Comparison of ENCODE assay signal across 8 mouse cellular contexts in genomic region chr16:34571931-34572405, GRCm38 (mm10). TPM values are rescaled to one million over a fixed set of nuclear protein-coding genes. Genes with fewer than 3 reads are reported as not detected.
A peak's percentile ranks its signal among the peaks of the same experiment; 100 is the strongest.
DNase-seq lines count a peak whose midpoint lies in the region; ATAC-seq and TF ChIP-seq lines count a peak whose summit lies in the region.

No protein-coding gene starts in this region.

- H3K27me3 ChIP-seq in kidney, embryonic 14.5 days (ENCODE audit: control insufficient read depth, insufficient read depth, low read length): no peaks in the 10 kb centered on the region
- H3K27me3 ChIP-seq in heart, embryonic 16.5 days (ENCODE audit: control insufficient read depth, insufficient read depth, low read length): peaks cover 7% of the 10 kb centered on the region
- H3K27me3 ChIP-seq in liver, embryonic 11.5 days (replicated peaks; ENCODE audit: control insufficient read depth, insufficient read depth, low read length): peaks cover 50% of the 10 kb centered on the region
- H3K27me3 ChIP-seq in stomach, embryonic 14.5 days (ENCODE audit: control insufficient read depth, insufficient read depth, low read length): no peaks in the 10 kb centered on the region

- no peaks in the 10 kb centered on the region; the same call in 1 of the 2 replicates for H3K9me3 ChIP-seq in kidney, embryonic 14.5 days (ENCODE audit: control insufficient read depth, low read length)
- no peaks in the 10 kb centered on the region; the same call in 1 of the 2 replicates for H3K9me3 ChIP-seq in heart, embryonic 16.5 days (replicated peaks; ENCODE audit: control insufficient read depth, low read length)
- no peaks in the 10 kb centered on the region for H3K9me3 ChIP-seq in liver, embryonic 11.5 days (ENCODE audit: control insufficient read depth, low read length)
- no peaks in the 10 kb centered on the region for H3K9me3 ChIP-seq in stomach, embryonic 14.5 days (ENCODE audit: control insufficient read depth, low read depth, low read length)

- H3K4me2 ChIP-seq in kidney, embryonic 14.5 days (replicated peaks; ENCODE audit: low read depth, low read length): peak overlapping the region; percentile 93
- H3K4me2 ChIP-seq in heart, embryonic 16.5 days (ENCODE audit: low read depth, low read length): peak overlapping the region; percentile 70
- H3K4me2 ChIP-seq in liver, embryonic 11.5 days: peak overlapping the region; percentile 79
- peak overlapping the region; percentile 84 for H3K4me2 ChIP-seq in stomach, embryonic 14.5 days (replicated peaks; ENCODE audit: low read depth, low read length)

- peaks cover 11% of the 10 kb centered on the region for H3K4me1 ChIP-seq in kidney, embryonic 14.5 days (ENCODE audit: control insufficient read depth, insufficient read depth, low read length)
- H3K4me1 ChIP-seq in cortical plate, adult 2 months (ENCODE audit: control insufficient read depth, insufficient read depth, low read length): peaks cover 14% of the 10 kb centered on the region
- H3K4me1 ChIP-seq in heart, embryonic 16.5 days (ENCODE audit: control insufficient read depth, insufficient read depth, low read length): peaks cover 6% of the 10 kb centered on the region
- peaks cover 9% of the 10 kb centered on the region; the same call in 1 of the 2 replicates for H3K4me1 ChIP-seq in liver, embryonic 11.5 days (replicated peaks; ENCODE audit: control insufficient read depth, insufficient read depth, low read length)
- peaks cover 16% of the 10 kb centered on the region; the same call in 1 of the 2 replicates for H3K4me1 ChIP-seq in stomach, embryonic 14.5 days (ENCODE audit: control insufficient read depth, insufficient read depth, low read length)

- 1% methylated on average over 10 of the region's 10 CpGs for WGBS in kidney, embryonic 14.5 days
- WGBS in heart, embryonic 16.5 days: 5% methylated on average over 10 of the region's 10 CpGs
- 1% methylated on average over 10 of the region's 10 CpGs for WGBS in liver, embryonic 11.5 days
- WGBS in stomach, embryonic 14.5 days: 1% methylated on average over 10 of the region's 10 CpGs

- H3K36me3 ChIP-seq in kidney, embryonic 14.5 days (ENCODE audit: control insufficient read depth, insufficient read depth, low read length): no peaks in the 10 kb centered on the region
- no peaks in the 10 kb centered on the region for H3K36me3 ChIP-seq in heart, embryonic 16.5 days (ENCODE audit: control insufficient read depth, insufficient read depth)
- H3K36me3 ChIP-seq in liver, embryonic 11.5 days (ENCODE audit: control insufficient read depth, insufficient read depth, low read length): no peaks in the 10 kb centered on the region
- H3K36me3 ChIP-seq in stomach, embryonic 14.5 days (ENCODE audit: control insufficient read depth, insufficient read depth, low read length): no peaks in the 10 kb centered on the region

- peak overlapping the region; percentile 85 for H3K4me3 ChIP-seq in kidney, embryonic 14.5 days (ENCODE audit: low read length)
- H3K4me3 ChIP-seq in cortical plate, adult 2 months (ENCODE audit: insufficient read depth, low read length): peak overlapping the region; percentile 65
- peak overlapping the region; percentile 86 for H3K4me3 ChIP-seq in heart, embryonic 16.5 days (ENCODE audit: low read length)
- peak overlapping the region; percentile 71 for H3K4me3 ChIP-seq in liver, embryonic 11.5 days (ENCODE audit: low read depth, low read length)
- H3K4me3 ChIP-seq in stomach, embryonic 14.5 days (ENCODE audit: low read depth, low read length): peak overlapping the region; percentile 79

- no peak overlapping the region for H3K27ac ChIP-seq in kidney, embryonic 14.5 days (ENCODE audit: low read depth, low read length)
- H3K27ac ChIP-seq in cortical plate, adult 2 months (ENCODE audit: insufficient read depth, low read length): no peak overlapping the region
- H3K27ac ChIP-seq in heart, embryonic 16.5 days (ENCODE audit: low read length): no peak overlapping the region
- H3K27ac ChIP-seq in liver, embryonic 11.5 days (ENCODE audit: low read depth, low read length): no peak overlapping the region
- H3K27ac ChIP-seq in stomach, embryonic 14.5 days (ENCODE audit: low read length): no peak overlapping the region

- no peak for DNase-seq in kidney, adult 11 months
- no peak for DNase-seq in liver, embryonic 11.5 days (ENCODE audit: low spot score)
- DNase-seq in left cerebral cortex, adult 11 months (ENCODE audit: low spot score): no peak
- no peak for DNase-seq in gastrocnemius, adult 8-10 months (ENCODE audit: low spot score in 2 of 2)

- H3K9ac ChIP-seq in kidney, embryonic 14.5 days (ENCODE audit: low read depth, low read length): peak overlapping the region; percentile 94; the same call in 1 of the 2 replicates
- peak overlapping the region; percentile 93 for H3K9ac ChIP-seq in heart, embryonic 16.5 days (ENCODE audit: low read length)
- H3K9ac ChIP-seq in liver, embryonic 11.5 days (ENCODE audit: low read depth, low read length): no peak overlapping the region
- peak overlapping the region; percentile 94 for H3K9ac ChIP-seq in stomach, embryonic 14.5 days (replicated peaks; ENCODE audit: low read depth, low read length)

- no peak for TF ChIP-seq POLR2A in cortical plate, adult 2 months (IDR thresholded peaks at IDR 0.05; ENCODE audit: extremely low read depth, insufficient read depth, low read length)

- no peak for ATAC-seq in kidney, embryonic 14.5 days (ENCODE audit: low FRiP score, low TSS enrichment)
- no peak for ATAC-seq in heart, embryonic 16.5 days (replicated peaks; ENCODE audit: extremely low read depth, insufficient read depth, low FRiP score)
- no peak for ATAC-seq in liver, embryonic 11.5 days (replicated peaks; ENCODE audit: low FRiP score)
- no peak for ATAC-seq in stomach, embryonic 14.5 days (ENCODE audit: insufficient number of reproducible peaks, insufficient read depth, low FRiP score, low read depth)

- TF ChIP-seq CTCF in cortical plate, adult 2 months (IDR thresholded peaks at IDR 0.05; ENCODE audit: extremely low read depth, insufficient read depth, low read length): 0 out of 2 replicates have a peak, but pooled peaks have one; percentile 6

RNA-seq across cellular contexts. Expression of gene Kalrn, which starts 1.4 kb away (rescaled TPM):
- polyA plus RNA-seq in kidney, embryonic 14.5 days (2014; fragmentation: Nextera tagmentation; extraction: Ambion mirVana): 13.2 and 16.0 TPM in 2 replicates
- 278 and 304 TPM in 2 replicates for polyA plus RNA-seq in cortical plate, adult 2 months (2012; rRNA removed)
- polyA plus RNA-seq in heart, embryonic 16.5 days (2015; fragmentation: Nextera tagmentation; extraction: Ambion mirVana): 30.2 and 32.4 TPM in 2 replicates
- 25.1 and 25.4 TPM in 2 replicates for polyA plus RNA-seq in liver, embryonic 11.5 days (2014; fragmentation: Nextera tagmentation; extraction: Ambion mirVana)
- 20.9 and 22.1 TPM in 2 replicates for polyA plus RNA-seq in stomach, embryonic 14.5 days (2014; fragmentation: Nextera tagmentation; extraction: Ambion mirVana)
- total RNA-seq in gastrocnemius, adult 8-10 months (2022): 10 to 100 TPM; 19.2 to 20.8 (median 19.9) TPM
